Mouse (Mus musculus) gastrocnemius, postnatal 14 days (tissue): ENCODE data around the gene Cfdp1. TPM values are rescaled to one million over a fixed set of nuclear protein-coding genes. Genes with fewer than 3 reads are reported as not detected.

ENCODE experiments used
- DNase-seq: peaks from one replicate; pipeline ENCODE4 v3.0.0; 2021; ENCODE audit warnings: mixed read lengths
- intact Hi-C: fragments of 180-260 bp; cut with DNase I; formaldehyde crosslinking; loops from one replicate; pipeline ENCODE4 v1.15.1; 2025; ENCODE audit warnings: low total_unique reads
- long read RNA-seq, 2 experiments: library from polyadenylated mRNA; stranded (forward); transcript quantifications; one replicate each; pipeline ENCODE4 v2.0.0; 2021
- total RNA-seq, 2 experiments: library from RNA; stranded (reverse); gene quantifications; 2 replicates each; pipeline ENCODE4 v1.2.3; 2021

The Cfdp1 gene
- 10 to 100 TPM; 21.5 to 30.1 TPM for total RNA-seq
- long read RNA-seq, experiment 1, transcript Cfdp1-201 (7 exons, 1,178 nt) = major isoform, 25 of 28 reads
- long read RNA-seq, experiment 1, partial matches to known transcripts = 2 of 28 reads
- long read RNA-seq, experiment 1, other reads (novel, unspliced or antisense) = 1 of 28 reads
- long read RNA-seq, experiment 2, transcript Cfdp1-201 (7 exons, 1,178 nt) = major isoform, 27 of 32 reads
- long read RNA-seq, experiment 2, partial matches to known transcripts = 1 of 32 reads
- long read RNA-seq, experiment 2, other reads (novel, unspliced or antisense) = 4 of 32 reads

- intact Hi-C loops = no loop called here
- DNase-seq = peak; percentile 96
These were observed at the start of gene Cfdp1 for GRCm38 (mm10) chr8:111853861-111854501. TSS of gene Cfdp1 (minus strand) at chr8:111854291.

GRCm38 (mm10) chr8:111902080-111902479 is 48.0 kb upstream of the Cfdp1 start:
- DNase-seq = peak; percentile 79
- intact Hi-C loops = no loop called here

- no peak for DNase-seq
- intact Hi-C loops = no loop called here
These were observed 44.5 kb upstream of the Cfdp1 start for GRCm38 (mm10) chr8:111898586-111898985.

DNA sequence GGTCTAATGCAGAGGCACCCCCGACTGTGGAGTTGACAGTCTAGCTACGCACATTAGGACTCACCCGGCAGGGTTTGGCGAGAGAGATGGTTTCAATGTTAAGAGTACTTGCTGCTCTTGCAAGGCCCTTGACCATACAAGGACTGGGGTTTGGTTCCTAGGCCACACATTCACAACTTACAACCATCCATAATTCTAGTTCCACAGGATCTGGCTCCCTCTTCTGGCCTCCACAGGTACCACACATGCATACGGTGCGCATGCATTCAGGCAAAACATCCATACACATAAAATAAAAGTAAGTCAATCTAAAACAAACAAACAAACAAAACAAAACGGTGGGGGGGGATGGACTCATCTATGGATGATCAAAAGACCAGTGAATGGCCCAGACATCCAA is 40.9 kb upstream of the Cfdp1 start:
- intact Hi-C loops = no loop called here
- no peak for DNase-seq

- DNase-seq = no peak
- intact Hi-C loops = no loop called here
These were observed 38.5 kb upstream of the Cfdp1 start for GRCm38 (mm10) chr8:111892615-111893014.

- DNase-seq = no peak
- intact Hi-C loops = no loop called here
These were observed 37.9 kb upstream of the Cfdp1 start for GRCm38 (mm10) chr8:111891983-111892382.

DNA sequence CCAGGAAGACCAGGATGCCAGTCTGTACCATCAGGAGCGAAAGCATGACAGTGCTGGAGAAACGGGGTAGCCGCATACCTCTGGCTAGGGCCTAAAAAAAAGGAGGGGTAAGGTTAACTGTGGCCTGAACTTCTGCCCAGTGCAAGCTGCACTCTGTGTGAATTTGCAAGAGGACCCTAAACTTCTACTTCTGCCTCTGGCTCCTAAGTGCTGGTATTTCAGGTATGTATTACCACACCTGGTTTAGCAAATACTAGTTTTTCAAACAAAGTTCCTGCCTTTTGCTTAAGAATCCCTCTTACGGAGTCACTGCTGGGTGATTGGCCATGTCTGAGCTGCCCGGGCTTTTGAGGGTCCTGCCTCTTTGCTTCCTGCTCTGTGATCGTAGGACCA is 36.8 kb upstream of the Cfdp1 start:
- DNase-seq = no peak
- intact Hi-C loops = no loop called here

DNA sequence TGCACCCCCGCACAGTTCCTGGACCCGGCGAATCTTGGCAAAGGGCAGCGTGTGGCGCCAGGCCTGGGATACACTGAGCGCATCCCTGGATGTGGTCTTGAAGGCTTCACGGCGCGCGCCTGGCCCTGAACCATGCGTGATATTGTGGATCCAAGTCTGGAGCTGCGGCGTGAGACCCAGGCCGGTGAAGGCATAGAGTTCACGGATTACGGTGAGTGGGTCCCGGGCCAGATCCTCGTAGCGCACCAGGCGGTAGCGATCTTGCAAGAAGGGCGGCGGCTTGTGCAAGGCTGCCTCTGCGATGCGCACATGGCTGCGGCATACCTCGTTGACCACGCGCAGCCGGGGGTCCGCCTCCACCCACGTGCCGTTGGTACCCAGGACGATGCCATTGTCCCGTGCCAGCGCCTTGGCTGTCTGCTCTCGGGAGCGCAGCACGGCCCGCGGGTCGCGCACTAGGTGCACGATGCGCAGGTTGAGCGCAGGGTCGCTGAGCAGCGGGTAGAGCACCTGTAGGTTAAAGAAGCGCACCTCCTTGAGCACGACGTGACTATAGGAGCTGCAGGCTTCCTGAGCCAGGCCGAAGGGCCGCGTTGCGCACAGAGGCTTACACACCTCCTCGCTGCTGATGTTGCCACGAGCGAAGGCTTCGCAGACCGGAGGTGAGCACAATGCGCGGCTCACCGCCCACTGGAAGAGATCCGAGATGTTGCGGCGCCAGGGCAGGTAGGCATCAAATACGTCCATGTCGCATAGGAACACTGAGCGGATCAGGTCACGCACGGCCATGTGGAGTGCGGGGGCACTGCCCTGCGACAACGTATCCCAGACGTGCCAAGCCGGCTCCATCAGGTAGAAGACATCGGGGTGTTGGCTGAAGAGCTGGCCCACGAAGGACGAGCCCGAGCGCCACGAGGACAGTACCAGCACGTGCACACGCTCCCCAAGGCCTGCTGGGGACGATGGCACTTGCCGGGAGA is 36.1 kb upstream of the Cfdp1 start:
- intact Hi-C loops = loop anchor here (5.0 kb wide), 1 partner anchor 37 kb away; no protein-coding TSS in a partner anchor
- DNase-seq = peak; percentile 13

- intact Hi-C loops = loop anchor here (5.0 kb wide), 1 partner anchor 39 kb away; no protein-coding TSS in a partner anchor
- DNase-seq = no peak
These were observed 34.1 kb upstream of the Cfdp1 start for GRCm38 (mm10) chr8:111888091-111888650.

GRCm38 (mm10) chr8:111887479-111887878 is 33.4 kb upstream of the Cfdp1 start:
- intact Hi-C loops = loop anchor here (5.0 kb wide), 1 partner anchor 40 kb away; no protein-coding TSS in a partner anchor
- DNase-seq = no peak

DNA sequence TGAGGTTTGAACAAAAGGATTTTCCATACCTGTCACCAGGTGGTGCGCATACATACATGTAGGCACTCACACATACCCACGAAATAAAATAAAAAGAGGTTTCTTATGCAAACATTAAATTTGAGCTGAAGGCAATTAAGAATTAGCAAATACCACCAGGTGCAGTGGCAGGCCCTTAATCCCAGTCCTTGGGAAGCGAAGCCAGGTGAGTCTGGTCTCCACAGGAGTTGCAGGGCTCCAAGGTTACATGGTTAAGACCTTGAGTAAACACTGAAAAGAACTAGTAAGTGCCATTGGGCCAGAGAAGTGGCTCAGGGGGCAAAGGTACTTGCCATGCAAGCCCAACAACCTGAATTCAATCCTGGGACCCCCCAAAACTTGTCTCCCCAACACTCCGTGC is 29.5 kb upstream of the Cfdp1 start:
- intact Hi-C loops = no loop called here

DNA sequence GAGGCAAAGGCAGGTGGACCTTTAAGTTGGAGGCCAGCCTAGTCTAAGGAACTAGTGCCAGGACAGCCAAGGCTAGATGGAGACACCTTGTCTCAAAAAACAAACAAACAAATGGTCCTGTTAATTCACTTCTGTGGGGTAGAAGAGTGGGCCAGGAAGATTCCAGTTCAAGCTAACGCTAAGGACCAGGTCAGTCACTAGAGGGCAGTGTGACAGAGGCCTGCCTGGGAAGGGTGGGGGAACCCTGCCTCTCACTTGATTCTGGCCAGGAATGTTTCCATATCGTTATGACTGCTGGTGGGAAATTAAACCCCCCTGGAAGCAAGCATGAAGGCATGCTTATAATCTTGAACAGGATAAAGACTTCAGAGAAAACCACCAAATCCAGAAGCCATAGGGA is 27.5 kb upstream of the Cfdp1 start:
- intact Hi-C loops = no loop called here
- peak; percentile 39 for DNase-seq

More for the DNA sequence above, 29.5 kb upstream of the Cfdp1 start:
- no peak for DNase-seq

DNA sequence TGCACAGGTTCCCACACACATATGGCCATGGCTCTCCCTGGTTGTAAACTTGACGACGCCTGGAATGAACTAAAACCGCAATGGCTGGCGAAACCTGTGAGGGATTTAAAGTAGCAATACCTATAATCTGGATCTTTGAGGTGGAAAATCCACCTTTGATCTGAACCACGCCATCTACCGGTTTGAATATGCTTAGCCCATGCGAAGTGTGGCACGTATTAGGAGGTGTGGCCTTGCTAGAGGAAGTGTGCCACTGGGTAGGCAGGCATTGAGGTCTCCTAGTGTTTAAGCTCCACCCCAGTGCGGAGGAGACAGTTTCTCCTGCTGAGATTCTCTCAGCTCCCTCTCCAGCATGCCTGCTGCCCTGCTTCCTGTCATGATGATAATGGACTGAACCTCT is 23.6 kb upstream of the Cfdp1 start:
- intact Hi-C loops = loop anchor here (10.0 kb wide), 1 partner anchor 107 kb away; no protein-coding TSS in a partner anchor
- DNase-seq = no peak

- intact Hi-C loops = loop anchor here (10.0 kb wide), 1 partner anchor 108 kb away; no protein-coding TSS in a partner anchor
- peak; percentile 96 for DNase-seq
These were observed 22.4 kb upstream of the Cfdp1 start, which contains the start of gene Tmem170 for GRCm38 (mm10) chr8:111876355-111876948. TSS of gene Tmem170 (minus strand) at chr8:111876750.

- intact Hi-C loops = loop anchor here (10.0 kb wide), 1 partner anchor 109 kb away; no protein-coding TSS in a partner anchor
- no peak for DNase-seq
These were observed 21.7 kb upstream of the Cfdp1 start for GRCm38 (mm10) chr8:111875758-111876157.

DNA sequence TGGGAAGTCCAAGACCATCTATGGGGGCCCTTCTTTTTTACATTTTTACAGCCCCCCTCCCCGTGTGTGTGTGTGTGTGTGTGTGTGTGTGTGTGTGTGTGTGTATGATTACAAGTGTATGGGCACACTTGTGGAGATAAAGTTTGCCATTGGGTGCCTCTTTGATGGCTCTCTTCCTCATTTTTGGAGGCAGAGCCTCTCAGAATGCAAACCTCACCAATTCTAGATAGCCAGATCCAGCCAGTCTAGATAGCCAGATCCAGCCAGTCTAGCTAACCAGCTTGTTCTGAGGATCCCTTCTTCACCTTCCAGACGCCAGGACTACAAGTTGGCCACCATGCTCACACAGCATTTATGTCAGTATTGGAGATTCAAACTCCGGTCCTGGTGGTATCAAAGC is 17.2 kb upstream of the Cfdp1 start:
- intact Hi-C loops = loop anchor here (10.0 kb wide), 1 partner anchor 114 kb away; no protein-coding TSS in a partner anchor

DNA sequence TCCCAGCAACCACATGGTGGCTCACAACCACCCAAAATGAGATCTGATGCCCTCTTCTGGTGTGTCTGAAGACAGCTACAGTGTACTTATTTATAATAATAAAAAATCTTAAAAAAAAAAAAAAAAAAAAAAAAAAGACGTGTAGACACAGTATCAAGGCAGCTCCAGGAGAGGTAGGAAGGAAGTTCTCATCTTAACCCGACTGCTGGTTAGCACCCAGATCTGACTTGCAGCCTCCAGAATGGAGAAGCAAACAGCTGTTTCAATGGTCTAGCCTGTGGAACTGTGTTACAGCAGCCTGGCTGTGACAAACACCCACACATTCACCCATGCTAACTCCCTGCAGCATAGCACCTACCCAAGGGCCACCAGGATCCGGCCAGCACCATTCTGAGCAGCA is 16.3 kb upstream of the Cfdp1 start:
- intact Hi-C loops = loop anchor here (10.0 kb wide), 1 partner anchor 114 kb away; no protein-coding TSS in a partner anchor

More for the DNA sequence above, 17.2 kb upstream of the Cfdp1 start:
- DNase-seq = no peak

DNA sequence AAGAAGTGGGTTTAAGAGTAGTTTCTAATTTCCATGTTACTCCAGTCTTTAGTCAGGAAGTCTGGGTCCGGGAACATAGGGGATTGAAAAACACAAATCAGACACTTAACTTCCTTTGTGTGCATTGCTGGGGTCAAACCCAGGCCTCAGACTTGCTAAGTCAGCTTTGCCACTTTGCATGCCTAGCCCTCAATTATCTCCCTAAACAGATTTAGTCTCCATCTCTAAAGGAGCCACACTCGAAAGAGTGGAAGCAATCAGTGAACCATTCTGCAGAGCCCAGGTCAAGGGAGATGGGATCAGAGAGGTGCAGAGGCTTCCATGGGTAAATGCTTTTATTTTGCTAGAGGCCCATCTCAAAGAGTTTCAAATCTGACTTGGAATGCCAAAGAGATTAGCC is 14.6 kb upstream of the Cfdp1 start:
- no peak for DNase-seq
- intact Hi-C loops = no loop called here

More for the DNA sequence above, 16.3 kb upstream of the Cfdp1 start:
- no peak for DNase-seq

DNA sequence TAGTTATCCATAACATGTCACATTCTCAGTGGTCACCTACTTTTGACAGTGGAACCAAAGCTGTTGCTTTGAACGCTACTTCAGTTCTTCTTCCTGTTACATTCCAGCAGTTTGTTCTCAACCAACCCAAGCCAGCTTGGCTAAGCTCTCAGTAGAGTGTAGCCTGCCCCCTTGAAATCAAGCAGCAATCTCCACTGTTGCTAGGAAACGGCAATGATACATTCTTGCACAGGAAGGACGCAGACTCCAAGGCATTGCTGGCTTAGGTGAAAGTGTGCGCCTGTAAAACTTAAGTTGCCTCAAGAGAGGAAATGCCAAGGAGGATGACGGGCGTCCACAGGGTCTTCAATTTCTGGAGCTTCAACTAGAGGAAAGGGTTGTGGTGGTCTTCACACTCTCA is 11.8 kb upstream of the Cfdp1 start:
- no peak for DNase-seq
- intact Hi-C loops = no loop called here
